Mouse (Mus musculus) heart, embryonic 13.5 days (tissue): Measurements from ENCODE around the gene Nfkbiz. TPM values are rescaled to one million over a fixed set of nuclear protein-coding genes. Genes with fewer than 3 reads are reported as not detected.
"Not testable (repeated sequence)": the region's sequence is repeated elsewhere in the genome, so short reads cannot be mapped to it uniquely, and the experiment has no call there.

ENCODE experiments used
- ATAC-seq: fragments of 200-750 bp; cut with Nextera tagmentation; 2 replicates; pipeline ENCODE4 v1.8.0; 2017; ENCODE audit warnings: moderate TSS enrichment; ENCODE audit not compliant: insufficient number of reproducible peaks, low FRiP score, low TSS enrichment; ENCODE audit errors: extremely low read depth
- H3K27ac ChIP-seq: fragments of 300-500 bp; sonication (generic); replicated peaks from 2 replicates; pipeline ENCODE4 v1.5.1; 2015; ENCODE audit warnings: moderate library complexity, mild to moderate bottlenecking, inconsistent platforms
- H3K27me3 ChIP-seq: fragments of 300-500 bp; sonication (generic); replicated peaks from 2 replicates; pipeline ENCODE4 v1.6.1; 2015; ENCODE audit warnings: mild to moderate bottlenecking, inconsistent platforms
- H3K36me3 ChIP-seq: fragments of 300-500 bp; sonication (generic); 2 replicates; pipeline ENCODE4 v1.6.1; 2015; ENCODE audit warnings: mild to moderate bottlenecking, inconsistent platforms
- H3K4me1 ChIP-seq: fragments of 300-500 bp; sonication (generic); 2 replicates; pipeline ENCODE4 v1.6.1; 2015; ENCODE audit warnings: inconsistent platforms
- H3K4me2 ChIP-seq: fragments of 300-500 bp; sonication (generic); 2 replicates; pipeline ENCODE4 v1.6.1; 2015; ENCODE audit warnings: inconsistent platforms, mild to moderate bottlenecking, moderate library complexity
- H3K4me3 ChIP-seq: fragments of 300-500 bp; sonication (generic); 2 replicates; pipeline ENCODE4 v1.5.1; 2015; ENCODE audit warnings: moderate library complexity, mild to moderate bottlenecking, inconsistent platforms
- H3K9ac ChIP-seq: fragments of 300-500 bp; sonication (generic); 2 replicates; pipeline ENCODE4 v1.6.1; 2015; ENCODE audit warnings: inconsistent platforms, mild to moderate bottlenecking, moderate library complexity
- H3K9me3 ChIP-seq: fragments of 300-500 bp; sonication (generic); 2 replicates; pipeline ENCODE4 v1.6.1; 2016; ENCODE audit warnings: inconsistent platforms
- WGBS: fragments of 180-500 bp; shearing (Covaris S2); methylation state at CpG from one replicate; pipeline ENCODE4 v1.1.7; 2015; ENCODE audit warnings: mixed read lengths; 5-methylcytosine and 5-hydroxymethylcytosine counted together
- polyA plus RNA-seq: library from polyadenylated mRNA; unstranded; fragments of >200 nt; fragmentation: Nextera tagmentation; extraction: Ambion mirVana; gene quantifications from 2 replicates; pipeline ENCODE4 v1.2.1, GENCODE M21; 2015

Gene Nfkbiz
- polyA plus RNA-seq, 1 experiment from 2014 or later = 2.1 TPM

GRCm38 (mm10) chr16:55852515-55852914, 13.8 kb upstream of the Nfkbiz start:
- H3K27ac ChIP-seq = no peak overlapping the region
- H3K4me3 ChIP-seq = no peak overlapping the region
- ATAC-seq = no peak
- H3K9ac ChIP-seq = no peak overlapping the region
- peaks cover 5% of the 10 kb centered on the region; the same call in 1 of the 2 replicates for H3K9me3 ChIP-seq
- H3K36me3 ChIP-seq = peaks cover 8% of the 10 kb centered on the region
- H3K4me2 ChIP-seq = no peak overlapping the region
- WGBS = 67% methylated on average over 4 of the region's 4 CpGs
- H3K27me3 ChIP-seq = no peaks in the 10 kb centered on the region
- H3K4me1 ChIP-seq = no peaks in the 10 kb centered on the region

GRCm38 (mm10) chr16:55850485-55850884, 11.8 kb upstream of the Nfkbiz start:
- no peak overlapping the region for H3K9ac ChIP-seq
- no peaks in the 10 kb centered on the region for H3K27me3 ChIP-seq
- no peak for ATAC-seq
- WGBS = 86% methylated on average over 3 of the region's 3 CpGs
- H3K9me3 ChIP-seq = no peaks in the 10 kb centered on the region
- H3K4me2 ChIP-seq = no peak overlapping the region
- 0 out of 2 replicates have a peak, but pooled peaks cover 3% of the 10 kb centered on the region for H3K36me3 ChIP-seq
- H3K4me1 ChIP-seq = no peaks in the 10 kb centered on the region
- no peak overlapping the region for H3K4me3 ChIP-seq
- H3K27ac ChIP-seq = no peak overlapping the region

- Histone ChIP-seq H3K27ac (no peak overlapping the region), H3K9me3 (no peaks in the 10 kb centered on the region), H3K9ac (no peak overlapping the region), H3K4me2 (no peak overlapping the region), H3K4me1 (no peaks in the 10 kb centered on the region), H3K27me3 (no peaks in the 10 kb centered on the region), H3K4me3 (no peak overlapping the region), H3K36me3 (peaks cover 15% of the 10 kb centered on the region)
- ATAC-seq = no peak
- 79% methylated on average over 8 of the region's 8 CpGs for WGBS
Observed at GRCm38 (mm10) chr16:55847679-55848078, 9.0 kb upstream of the Nfkbiz start.

- no peak for ATAC-seq
- no peak overlapping the region for H3K27ac ChIP-seq
Observed at GRCm38 (mm10) chr16:55844847-55845246, 6.1 kb upstream of the Nfkbiz start.

GRCm38 (mm10) chr16:55843919-55844318, 5.2 kb upstream of the Nfkbiz start:
- H3K27ac ChIP-seq = no peak overlapping the region
- H3K36me3 ChIP-seq = peaks cover 15% of the 10 kb centered on the region
- H3K27me3 ChIP-seq = no peaks in the 10 kb centered on the region
- H3K9ac ChIP-seq = no peak overlapping the region
- WGBS = 87% methylated on average over 12 of the region's 12 CpGs
- H3K9me3 ChIP-seq = no peaks in the 10 kb centered on the region
- 0 out of 2 replicates have a peak, but pooled peaks cover 3% of the 10 kb centered on the region for H3K4me1 ChIP-seq
- no peak for ATAC-seq
- no peak overlapping the region for H3K4me3 ChIP-seq
- no peak overlapping the region for H3K4me2 ChIP-seq

More at GRCm38 (mm10) chr16:55844847-55845246, 6.1 kb upstream of the Nfkbiz start:
- 85% methylated on average over 3 of the region's 3 CpGs for WGBS
- H3K9ac ChIP-seq = no peak overlapping the region
- H3K4me1 ChIP-seq = no peaks in the 10 kb centered on the region
- no peak overlapping the region for H3K4me2 ChIP-seq
- H3K9me3 ChIP-seq = no peaks in the 10 kb centered on the region
- no peaks in the 10 kb centered on the region for H3K27me3 ChIP-seq
- peaks cover 15% of the 10 kb centered on the region for H3K36me3 ChIP-seq
- no peak overlapping the region for H3K4me3 ChIP-seq

- no peak for ATAC-seq
- Histone ChIP-seq H3K9me3 (no peaks in the 10 kb centered on the region), H3K4me1 (peaks cover 4% of the 10 kb centered on the region; the same call in 1 of the 2 replicates), H3K4me2 (no peak overlapping the region), H3K9ac (no peak overlapping the region), H3K4me3 (no peak overlapping the region), H3K27me3 (no peaks in the 10 kb centered on the region), H3K36me3 (peaks cover 12% of the 10 kb centered on the region), H3K27ac (no peak overlapping the region)
- 85% methylated on average over 5 of the region's 5 CpGs for whole genome bisulfite sequencing
Observed at GRCm38 (mm10) chr16:55843134-55843533, 4.4 kb upstream of the Nfkbiz start.

- Histone ChIP-seq H3K4me3 (no peak overlapping the region), H3K4me1 (peaks cover 10% of the 10 kb centered on the region; the same call in 1 of the 2 replicates), H3K27ac (no peak overlapping the region), H3K4me2 (no peak overlapping the region), H3K9me3 (no peaks in the 10 kb centered on the region), H3K27me3 (no peaks in the 10 kb centered on the region), H3K9ac (no peak overlapping the region), H3K36me3 (peaks cover 12% of the 10 kb centered on the region)
- 81% methylated on average over 6 of the region's 6 CpGs for WGBS
- ATAC-seq = no peak
Observed at GRCm38 (mm10) chr16:55841506-55841905, 2.8 kb upstream of the Nfkbiz start.

- Histone ChIP-seq H3K9ac (peak overlapping the region; percentile 89), H3K36me3 (peaks cover 16% of the 10 kb centered on the region), H3K9me3 (no peaks in the 10 kb centered on the region), H3K27me3 (no peaks in the 10 kb centered on the region), H3K27ac (peak overlapping the region; percentile 96), H3K4me2 (peak overlapping the region; percentile 75), H3K4me3 (peak overlapping the region; percentile 71), H3K4me1 (peaks cover 13% of the 10 kb centered on the region; the same call in 1 of the 2 replicates)
- ATAC-seq = no peak
- WGBS = 16% methylated on average over 3 of the region's 3 CpGs
Observed at GRCm38 (mm10) chr16:55838129-55838509, 580 bp downstream of the Nfkbiz start.

GRCm38 (mm10) chr16:55837653-55838052, 1.0 kb downstream of the Nfkbiz start:
- WGBS = 83% methylated on average over 8 of the region's 8 CpGs
- Histone ChIP-seq H3K4me2 (peak overlapping the region; percentile 75), H3K36me3 (peaks cover 16% of the 10 kb centered on the region), H3K4me1 (peaks cover 13% of the 10 kb centered on the region; the same call in 1 of the 2 replicates), H3K4me3 (peak overlapping the region; percentile 71)
- not testable (repeated sequence) for H3K9ac ChIP-seq, H3K27me3 ChIP-seq, H3K9me3 ChIP-seq, ATAC-seq, H3K27ac ChIP-seq

GRCm38 (mm10) chr16:55837168-55837567, 1.5 kb downstream of the Nfkbiz start:
- H3K36me3 ChIP-seq = peaks cover 18% of the 10 kb centered on the region
- H3K9me3 ChIP-seq = no peaks in the 10 kb centered on the region
- H3K27ac ChIP-seq = no peak overlapping the region
- H3K4me1 ChIP-seq = peaks cover 13% of the 10 kb centered on the region; the same call in 1 of the 2 replicates
- H3K4me2 ChIP-seq = no peak overlapping the region
- no peak overlapping the region for H3K4me3 ChIP-seq
- H3K27me3 ChIP-seq = no peaks in the 10 kb centered on the region
- ATAC-seq = no peak
- WGBS = 75% methylated on average over 2 of the region's 2 CpGs
- no peak overlapping the region for H3K9ac ChIP-seq

- Histone ChIP-seq H3K27ac (no peak overlapping the region), H3K9ac (no peak overlapping the region), H3K4me1 (peaks cover 13% of the 10 kb centered on the region; the same call in 1 of the 2 replicates), H3K4me3 (no peak overlapping the region), H3K4me2 (no peak overlapping the region), H3K27me3 (no peaks in the 10 kb centered on the region), H3K36me3 (peaks cover 23% of the 10 kb centered on the region), H3K9me3 (no peaks in the 10 kb centered on the region)
- ATAC-seq = no peak
Observed at GRCm38 (mm10) chr16:55835798-55836197, 2.9 kb downstream of the Nfkbiz start.

GRCm38 (mm10) chr16:55832617-55833016, 6.1 kb downstream of the Nfkbiz start:
- H3K4me2 ChIP-seq = no peak overlapping the region
- no peaks in the 10 kb centered on the region for H3K9me3 ChIP-seq
- no peak for ATAC-seq

More at GRCm38 (mm10) chr16:55832617-55833016, 6.1 kb downstream of the Nfkbiz start:
- Histone ChIP-seq H3K9ac (no peak overlapping the region), H3K4me3 (no peak overlapping the region), H3K4me1 (peaks cover 4% of the 10 kb centered on the region; the same call in 1 of the 2 replicates), H3K36me3 (peaks cover 23% of the 10 kb centered on the region), H3K27ac (no peak overlapping the region), H3K27me3 (no peaks in the 10 kb centered on the region)
- WGBS = 77% methylated on average over 8 of the region's 8 CpGs
